Mouse (Mus musculus): ENCODE measurements around the gene Dctn1. TPM values are rescaled to one million over a fixed set of nuclear protein-coding genes. Genes with fewer than 3 reads are reported as not detected.

Gene Dctn1
- polyA plus RNA-seq, 1 experiment from 2014 or later = 28.0 TPM

GRCm38 (mm10) chr6:83171063-83171462 lies 5.3 kb downstream of the Dctn1 start:
- Histone ChIP-seq H3K4me2 (no peak overlapping the region), H3K27ac (no peak overlapping the region), H3K27me3 (no peaks in the 10 kb centered on the region), H3K9ac (no peak overlapping the region), H3K36me3 (peaks cover 6% of the 10 kb centered on the region; the same call in 1 of the 2 replicates), H3K9me3 (replicated peaks) (no peaks in the 10 kb centered on the region), H3K4me3 (replicated peaks) (no peak overlapping the region), H3K4me1 (replicated peaks) (peaks cover 30% of the 10 kb centered on the region)
- DNase-seq (no peak), ATAC-seq (ENCODE audit: low read depth) (no peak)
- WGBS (ENCODE audit: insufficient replicate concordance) = 77% methylated on average over 5 of the region's 5 CpGs

DNA sequence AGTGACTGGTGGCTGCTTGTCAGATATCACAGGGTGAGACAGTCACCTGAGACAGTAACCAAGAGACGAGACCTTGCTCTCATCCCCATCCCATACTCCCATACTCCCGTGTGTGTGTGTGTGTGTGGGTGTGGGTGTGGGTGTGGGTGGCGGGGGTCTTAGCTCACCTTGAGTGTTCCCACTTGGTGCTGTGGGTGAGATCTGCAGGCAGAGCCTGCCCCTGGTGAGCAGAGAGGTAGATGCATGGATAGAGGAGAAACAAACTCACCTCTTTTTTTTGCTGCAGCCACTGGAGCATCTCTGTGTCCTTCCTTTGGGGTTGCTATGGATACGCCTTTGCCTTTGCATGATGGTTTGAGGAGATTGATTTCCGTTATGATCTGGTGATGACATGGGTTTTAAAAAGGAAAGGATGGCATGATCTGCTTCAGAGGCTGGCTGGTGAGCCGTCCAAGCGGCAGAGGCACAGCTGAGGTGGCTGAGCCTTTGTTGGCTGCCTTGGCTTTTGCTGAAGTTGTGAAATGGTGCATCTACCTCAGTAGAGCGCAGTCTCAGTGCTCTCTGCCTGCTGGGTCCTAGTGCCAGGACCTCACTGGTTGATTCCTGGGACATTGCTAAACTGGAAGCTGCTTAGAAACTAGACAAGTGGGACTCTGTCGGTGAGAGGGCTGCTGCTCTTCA lies 6.7 kb downstream of the Dctn1 start:
- 64% methylated on average over 9 of the region's 9 CpGs for WGBS (ENCODE audit: insufficient replicate concordance)
- Histone ChIP-seq H3K4me1 (replicated peaks) (peaks cover 24% of the 10 kb centered on the region), H3K4me2 (no peak overlapping the region), H3K27me3 (no peaks in the 10 kb centered on the region), H3K4me3 (replicated peaks) (no peak overlapping the region), H3K27ac (no peak overlapping the region), H3K36me3 (peaks cover 6% of the 10 kb centered on the region; the same call in 1 of the 2 replicates), H3K9me3 (replicated peaks) (no peaks in the 10 kb centered on the region), H3K9ac (no peak overlapping the region)
- DNase-seq (no peak), ATAC-seq (ENCODE audit: low read depth) (no peak)

GRCm38 (mm10) chr6:83175996-83176395 lies 10.3 kb downstream of the Dctn1 start:
- H3K4me3 ChIP-seq (replicated peaks) = no peak overlapping the region
- no peaks in the 10 kb centered on the region for H3K27me3 ChIP-seq
- H3K36me3 ChIP-seq = peaks cover 6% of the 10 kb centered on the region; the same call in 1 of the 2 replicates
- no peak overlapping the region for H3K9ac ChIP-seq
- DNase-seq = no peak
- WGBS (ENCODE audit: insufficient replicate concordance) = 85% methylated on average over 8 of the region's 8 CpGs
- no peak overlapping the region for H3K27ac ChIP-seq
- H3K4me2 ChIP-seq = no peak overlapping the region
- no peaks in the 10 kb centered on the region for H3K9me3 ChIP-seq (replicated peaks)
- peaks cover 21% of the 10 kb centered on the region for H3K4me1 ChIP-seq (replicated peaks)
- ATAC-seq (ENCODE audit: low read depth) = no peak

- peaks cover 21% of the 10 kb centered on the region for H3K4me1 ChIP-seq (replicated peaks)
- no peak overlapping the region for H3K27ac ChIP-seq
- 65% methylated on average over 12 of the region's 12 CpGs for WGBS (ENCODE audit: insufficient replicate concordance)
- H3K27me3 ChIP-seq = no peaks in the 10 kb centered on the region
- H3K4me2 ChIP-seq = 0 out of 2 replicates have a peak overlapping the region, but pooled peaks have one; percentile 30
- no peaks in the 10 kb centered on the region for H3K9me3 ChIP-seq (replicated peaks)
- no peak for DNase-seq
- no peak overlapping the region for H3K9ac ChIP-seq
- H3K4me3 ChIP-seq (replicated peaks) = no peak overlapping the region
- no peak for ATAC-seq (ENCODE audit: low read depth)
- peaks cover 24% of the 10 kb centered on the region for H3K36me3 ChIP-seq
These were observed 13.8 kb downstream of the Dctn1 start for GRCm38 (mm10) chr6:83179390-83180117.

DNA sequence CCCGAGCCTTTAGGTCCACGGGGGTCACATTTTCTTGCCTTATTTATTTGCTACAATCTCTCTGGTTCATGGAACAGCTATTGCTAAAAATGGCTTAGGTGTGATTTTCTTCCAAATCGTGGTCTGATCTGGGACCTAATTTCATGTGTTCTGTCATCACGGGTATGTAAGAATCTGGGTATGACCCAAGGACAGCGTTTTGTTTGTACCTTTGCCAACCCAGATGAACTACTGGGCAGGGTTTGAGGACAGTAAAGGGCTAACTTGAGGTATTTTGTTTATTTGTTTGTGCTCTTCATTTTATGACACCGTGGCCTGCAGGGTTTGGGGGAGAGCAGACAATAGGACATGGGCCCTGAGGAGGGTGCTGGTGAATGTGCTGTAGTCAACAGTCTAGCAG lies 14.9 kb downstream of the Dctn1 start:
- Histone ChIP-seq H3K4me3 (replicated peaks) (no peak overlapping the region), H3K27ac (no peak overlapping the region), H3K9me3 (replicated peaks) (no peaks in the 10 kb centered on the region), H3K36me3 (peaks cover 31% of the 10 kb centered on the region), H3K27me3 (no peaks in the 10 kb centered on the region), H3K9ac (no peak overlapping the region), H3K4me1 (replicated peaks) (peaks cover 24% of the 10 kb centered on the region), H3K4me2 (no peak overlapping the region)
- 71% methylated on average over 6 of the region's 6 CpGs for WGBS (ENCODE audit: insufficient replicate concordance)
- DNase-seq = no peak
- ATAC-seq (ENCODE audit: low read depth) = no peak

- ATAC-seq (ENCODE audit: low read depth) (no peak), DNase-seq (no peak)
- H3K27ac ChIP-seq = no peak overlapping the region
- 74% methylated on average over 3 of the region's 3 CpGs for WGBS (ENCODE audit: insufficient replicate concordance)
- no peak overlapping the region for H3K4me3 ChIP-seq (replicated peaks)
- no peak overlapping the region for H3K4me2 ChIP-seq
- H3K36me3 ChIP-seq = peaks cover 41% of the 10 kb centered on the region
- peaks cover 18% of the 10 kb centered on the region for H3K4me1 ChIP-seq (replicated peaks)
- H3K9ac ChIP-seq = no peak overlapping the region
- H3K9me3 ChIP-seq (replicated peaks) = no peaks in the 10 kb centered on the region
- no peaks in the 10 kb centered on the region for H3K27me3 ChIP-seq
These were observed 19.2 kb downstream of the Dctn1 start for GRCm38 (mm10) chr6:83184858-83185435.

GRCm38 (mm10) chr6:83185895-83186861 lies 20.5 kb downstream of the Dctn1 start:
- DNase-seq = peak; percentile 37
- ATAC-seq (ENCODE audit: low read depth) = peak; percentile 72
- WGBS (ENCODE audit: insufficient replicate concordance) = 23% methylated on average over 25 of the region's 25 CpGs
- H3K4me2 ChIP-seq = no peak overlapping the region
- H3K36me3 ChIP-seq = peaks cover 53% of the 10 kb centered on the region
- H3K9ac ChIP-seq = no peak overlapping the region
- H3K27me3 ChIP-seq = no peaks in the 10 kb centered on the region
- no peaks in the 10 kb centered on the region for H3K9me3 ChIP-seq (replicated peaks)
- H3K4me1 ChIP-seq (replicated peaks) = peaks cover 18% of the 10 kb centered on the region
- no peak overlapping the region for H3K27ac ChIP-seq
- no peak overlapping the region for H3K4me3 ChIP-seq (replicated peaks)

GRCm38 (mm10) chr6:83186946-83187345 lies 21.2 kb downstream of the Dctn1 start:
- Histone ChIP-seq H3K36me3 (peaks cover 61% of the 10 kb centered on the region), H3K4me1 (replicated peaks) (peaks cover 18% of the 10 kb centered on the region), H3K4me3 (replicated peaks) (no peak overlapping the region), H3K4me2 (no peak overlapping the region), H3K27me3 (no peaks in the 10 kb centered on the region), H3K9me3 (replicated peaks) (no peaks in the 10 kb centered on the region), H3K27ac (no peak overlapping the region), H3K9ac (no peak overlapping the region)
- WGBS (ENCODE audit: insufficient replicate concordance) = 60% methylated on average over 2 of the region's 2 CpGs
- DNase-seq (no peak), ATAC-seq (ENCODE audit: low read depth) (no peak)

DNA sequence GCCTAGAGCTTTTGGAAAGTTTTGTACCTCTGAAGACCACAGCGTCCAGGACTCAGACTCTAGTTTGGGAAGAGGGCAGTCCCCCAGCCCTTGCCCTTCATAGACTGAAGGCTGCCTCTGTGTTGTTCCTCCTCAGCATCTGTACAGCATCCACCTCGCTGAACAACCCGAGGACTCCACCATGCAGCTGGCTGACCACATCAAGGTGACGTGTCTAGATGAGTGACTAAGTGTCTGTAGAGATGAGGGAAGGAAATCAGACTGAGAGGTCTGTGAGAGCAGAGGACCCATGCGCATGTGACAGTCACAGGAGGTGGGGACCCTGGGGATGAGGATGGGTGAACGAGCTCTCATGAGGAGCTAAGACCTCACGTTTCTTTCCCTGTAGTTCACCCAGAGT lies 27.9 kb downstream of the Dctn1 start:
- Histone ChIP-seq H3K27me3 (no peaks in the 10 kb centered on the region), H3K9ac (no peak overlapping the region), H3K36me3 (peaks cover 99% of the 10 kb centered on the region), H3K4me3 (replicated peaks) (no peak overlapping the region), H3K27ac (no peak overlapping the region), H3K9me3 (replicated peaks) (no peaks in the 10 kb centered on the region), H3K4me1 (replicated peaks) (peaks cover 1% of the 10 kb centered on the region), H3K4me2 (no peak overlapping the region)
- DNase-seq (no peak), ATAC-seq (ENCODE audit: low read depth) (no peak)
- 87% methylated on average over 7 of the region's 7 CpGs for WGBS (ENCODE audit: insufficient replicate concordance)

DNA sequence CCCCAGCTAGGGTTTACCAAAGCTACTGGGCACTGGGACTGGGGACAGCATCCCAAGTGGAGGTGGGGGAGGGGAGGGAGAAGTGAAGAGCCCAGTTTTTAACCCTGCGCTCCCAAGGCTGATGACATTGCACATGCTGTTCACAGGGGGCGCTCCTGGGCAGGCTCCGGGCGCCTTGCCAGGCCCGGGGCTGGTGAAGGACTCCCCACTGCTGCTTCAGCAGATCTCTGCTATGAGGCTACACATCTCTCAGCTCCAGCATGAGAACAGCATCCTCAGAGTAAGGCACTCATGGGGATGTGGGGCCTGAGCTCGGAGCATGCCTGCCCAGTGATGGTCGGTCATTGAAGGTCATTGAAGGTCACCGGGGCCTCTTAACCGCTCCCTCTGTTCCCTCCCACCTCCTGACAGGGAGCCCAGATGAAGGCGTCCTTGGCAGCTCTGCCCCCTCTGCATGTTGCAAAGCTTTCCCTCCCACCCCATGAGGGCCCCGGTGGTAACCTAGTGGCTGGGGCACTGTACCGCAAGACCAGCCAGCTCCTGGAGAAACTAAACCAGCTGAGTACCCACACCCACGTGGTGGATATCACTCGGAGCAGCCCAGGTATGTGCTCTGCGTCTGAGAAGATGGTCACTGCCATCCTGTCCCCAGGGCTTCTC lies 31.8 kb downstream of the Dctn1 start:
- H3K36me3 ChIP-seq = peaks cover 72% of the 10 kb centered on the region
- H3K4me1 ChIP-seq (replicated peaks) = no peaks in the 10 kb centered on the region
- ATAC-seq (ENCODE audit: low read depth) (no peak), DNase-seq (no peak)
- H3K4me3 ChIP-seq (replicated peaks) = no peak overlapping the region
- H3K9me3 ChIP-seq (replicated peaks) = no peaks in the 10 kb centered on the region
- no peak overlapping the region for H3K9ac ChIP-seq
- H3K27me3 ChIP-seq = no peaks in the 10 kb centered on the region
- no peak overlapping the region for H3K27ac ChIP-seq
- no peak overlapping the region for H3K4me2 ChIP-seq
- WGBS (ENCODE audit: insufficient replicate concordance) = 70% methylated on average over 15 of the region's 15 CpGs

Measured in liver, embryonic 13.5 days (tissue).